ENCODE assay signal across 8 mouse cellular contexts in genomic region chr11:32542687-32543411, GRCm38 (mm10). TPM values are rescaled to one million over a fixed set of nuclear protein-coding genes. Genes with fewer than 3 reads are reported as not detected.
DNase-seq lines count a peak whose midpoint lies in the region; ATAC-seq lines count a peak whose summit lies in the region.

No protein-coding gene starts in this region.

- no peaks in the 10 kb centered on the region for H3K36me3 ChIP-seq in heart, embryonic 11.5 days (ENCODE audit: control insufficient read depth, insufficient read depth, low read length)
- no peaks in the 10 kb centered on the region for H3K36me3 ChIP-seq in embryonic facial prominence, embryonic 12.5 days
- no peaks in the 10 kb centered on the region for H3K36me3 ChIP-seq in midbrain, embryonic 14.5 days (ENCODE audit: control insufficient read depth, insufficient read depth, low read length)
- H3K36me3 ChIP-seq in midbrain, embryonic 11.5 days (ENCODE audit: control insufficient read depth, insufficient read depth, low read length), result no peaks in the 10 kb centered on the region

- no peaks in the 10 kb centered on the region for H3K9me3 ChIP-seq in heart, embryonic 11.5 days (replicated peaks; ENCODE audit: control insufficient read depth, low read length)
- H3K9me3 ChIP-seq in embryonic facial prominence, embryonic 12.5 days, result no peaks in the 10 kb centered on the region
- H3K9me3 ChIP-seq in midbrain, embryonic 14.5 days (ENCODE audit: control insufficient read depth, low read length), result no peaks in the 10 kb centered on the region
- no peaks in the 10 kb centered on the region for H3K9me3 ChIP-seq in midbrain, embryonic 11.5 days (ENCODE audit: control insufficient read depth, low read length)

- H3K27ac ChIP-seq in heart, embryonic 11.5 days (ENCODE audit: low read depth, low read length), result peak overlapping the region; percentile 73
- 0 out of 2 replicates have a peak overlapping the region, but pooled peaks have one; percentile 4 for H3K27ac ChIP-seq in embryonic facial prominence, embryonic 12.5 days
- H3K27ac ChIP-seq in midbrain, embryonic 14.5 days (replicated peaks; ENCODE audit: low read depth, low read length), result no peak overlapping the region
- H3K27ac ChIP-seq in midbrain, embryonic 11.5 days (ENCODE audit: low read depth, low read length), result no peak overlapping the region

- no peak for DNase-seq in heart, postnatal 4 days
- DNase-seq in lung, postnatal 36 days, result peak; percentile 74
- peak; percentile 88 for DNase-seq in thymus, postnatal 0 days (ENCODE audit: low spot score)
- no peak for DNase-seq in embryo, embryonic 10 days (ENCODE audit: low spot score)
- DNase-seq in midbrain, embryonic 14.5 days, result no peak
- no peak for DNase-seq in midbrain, embryonic 11.5 days (ENCODE audit: low spot score, missing footprints)

- peak; percentile 64; the same call in 1 of the 2 replicates for ATAC-seq in heart, embryonic 11.5 days (replicated peaks; ENCODE audit: insufficient number of reproducible peaks, low FRiP score, low TSS enrichment)
- no peak for ATAC-seq in embryonic facial prominence, embryonic 12.5 days (ENCODE audit: insufficient number of reproducible peaks, insufficient read depth, low FRiP score, low TSS enrichment)
- no peak for ATAC-seq in midbrain, embryonic 14.5 days (ENCODE audit: low FRiP score, low TSS enrichment)
- no peak for ATAC-seq in midbrain, embryonic 11.5 days (ENCODE audit: low FRiP score)

- 43% methylated on average over 3 of the region's 3 CpGs for WGBS in heart, embryonic 11.5 days (ENCODE audit: insufficient replicate concordance)
- WGBS in embryonic facial prominence, embryonic 12.5 days, result 53% methylated on average over 2 of the region's 3 CpGs
- whole genome bisulfite sequencing in midbrain, embryonic 14.5 days, result 38% methylated on average over 3 of the region's 3 CpGs
- WGBS in midbrain, embryonic 11.5 days, result 58% methylated on average over 2 of the region's 3 CpGs

- H3K4me2 ChIP-seq in heart, embryonic 11.5 days, result peak overlapping the region; percentile 24; the same call in 1 of the 2 replicates
- H3K4me2 ChIP-seq in embryonic facial prominence, embryonic 12.5 days (replicated peaks), result no peak overlapping the region
- no peak overlapping the region for H3K4me2 ChIP-seq in midbrain, embryonic 14.5 days (ENCODE audit: low read length)
- H3K4me2 ChIP-seq in midbrain, embryonic 11.5 days, result no peak overlapping the region

- H3K9ac ChIP-seq in heart, embryonic 11.5 days (ENCODE audit: low read depth, low read length), result 0 out of 2 replicates have a peak overlapping the region, but pooled peaks have one; percentile 34
- no peak overlapping the region for H3K9ac ChIP-seq in embryonic facial prominence, embryonic 12.5 days
- H3K9ac ChIP-seq in midbrain, embryonic 14.5 days (replicated peaks; ENCODE audit: low read length), result no peak overlapping the region
- no peak overlapping the region for H3K9ac ChIP-seq in midbrain, embryonic 11.5 days (ENCODE audit: low read length)

- no peaks in the 10 kb centered on the region for H3K27me3 ChIP-seq in heart, embryonic 11.5 days (ENCODE audit: control insufficient read depth, insufficient read depth, low read length)
- H3K27me3 ChIP-seq in embryonic facial prominence, embryonic 12.5 days, result no peaks in the 10 kb centered on the region
- H3K27me3 ChIP-seq in midbrain, embryonic 14.5 days (ENCODE audit: control insufficient read depth, insufficient read depth, low read length), result no peaks in the 10 kb centered on the region
- no peaks in the 10 kb centered on the region for H3K27me3 ChIP-seq in midbrain, embryonic 11.5 days (ENCODE audit: control insufficient read depth, insufficient read depth, low read length)

- no peak overlapping the region for H3K4me3 ChIP-seq in heart, embryonic 11.5 days (ENCODE audit: low read depth, low read length)
- H3K4me3 ChIP-seq in embryonic facial prominence, embryonic 12.5 days, result no peak overlapping the region
- no peak overlapping the region for H3K4me3 ChIP-seq in midbrain, embryonic 14.5 days (replicated peaks; ENCODE audit: low read depth, low read length)
- no peak overlapping the region for H3K4me3 ChIP-seq in midbrain, embryonic 11.5 days (ENCODE audit: low read depth, low read length)

- peaks cover 13% of the 10 kb centered on the region for H3K4me1 ChIP-seq in heart, embryonic 11.5 days (ENCODE audit: control insufficient read depth, insufficient read depth, low read length)
- peaks cover 4% of the 10 kb centered on the region; the same call in 1 of the 2 replicates for H3K4me1 ChIP-seq in embryonic facial prominence, embryonic 12.5 days
- peaks cover 4% of the 10 kb centered on the region; the same call in 1 of the 2 replicates for H3K4me1 ChIP-seq in midbrain, embryonic 14.5 days (ENCODE audit: control insufficient read depth, insufficient read depth, low read length)
- H3K4me1 ChIP-seq in midbrain, embryonic 11.5 days (ENCODE audit: control insufficient read depth, insufficient read depth, low read length), result no peaks in the 10 kb centered on the region

RNA-seq across cellular contexts. Expression of gene Stk10, which starts 9.7 kb away (rescaled TPM):
- polyA plus RNA-seq in heart, embryonic 11.5 days (2014; fragmentation: Nextera tagmentation; extraction: Ambion mirVana), result 1.6 TPM in 2 replicates
- 10 to 100 TPM; 11.8 to 12.7 TPM for total RNA-seq in heart, postnatal 4 days (2021)
- 3.1 and 3.2 TPM in 2 replicates for polyA plus RNA-seq in embryonic facial prominence, embryonic 12.5 days (2016; fragmentation: Nextera tagmentation; extraction: Ambion mirVana)
- polyA plus RNA-seq in thymus, postnatal 0 days (2015; fragmentation: Nextera tagmentation; extraction: Ambion mirVana), result 10.6 and 12.9 TPM in 2 replicates
- 1.4 and 1.6 TPM in 2 replicates for polyA plus RNA-seq in midbrain, embryonic 14.5 days (2014; fragmentation: Nextera tagmentation; extraction: Ambion mirVana)
- 0.58 and 0.67 TPM in 2 replicates for polyA plus RNA-seq in midbrain, embryonic 11.5 days (2014; fragmentation: Nextera tagmentation; extraction: Ambion mirVana)

RNA-seq across cellular contexts. Expression of gene Efcab9, which starts 11.0 kb away (rescaled TPM):
- polyA plus RNA-seq in heart, embryonic 11.5 days (2014; fragmentation: Nextera tagmentation; extraction: Ambion mirVana), result 0.27 and 0.59 TPM in 2 replicates
- under 1 TPM in 1 of 2 experiments, not detected in 1; 0.47 TPM for total RNA-seq in heart, postnatal 4 days (2021)
- 0.32 and 0.36 TPM in 2 replicates for polyA plus RNA-seq in embryonic facial prominence, embryonic 12.5 days (2016; fragmentation: Nextera tagmentation; extraction: Ambion mirVana)
- 1.9 and 2.1 TPM in 2 replicates for polyA plus RNA-seq in thymus, postnatal 0 days (2015; fragmentation: Nextera tagmentation; extraction: Ambion mirVana)
- polyA plus RNA-seq in midbrain, embryonic 14.5 days (2014; fragmentation: Nextera tagmentation; extraction: Ambion mirVana), result 0.47 TPM in 1 of 2 replicates, not detected in the other
- polyA plus RNA-seq in midbrain, embryonic 11.5 days (2014; fragmentation: Nextera tagmentation; extraction: Ambion mirVana), result 0.23 TPM in 1 of 2 replicates, not detected in the other

Comparison
In these comparisons a context has a peak if more than half of its experiments do, and no peak if none do; other contexts are left out.
1. H3K27ac ChIP-seq: peak in heart, embryonic 11.5 days (single experiment) and embryonic facial prominence, embryonic 12.5 days (single experiment); none in midbrain, embryonic 14.5 days (single experiment) and midbrain, embryonic 11.5 days (single experiment).
2. DNase-seq: peak in lung, postnatal 36 days (single experiment) and thymus, postnatal 0 days (single experiment); none in heart, postnatal 4 days (single experiment), embryo, embryonic 10 days (single experiment), midbrain, embryonic 14.5 days (single experiment) and midbrain, embryonic 11.5 days (single experiment).